Mouse (Mus musculus) midbrain, embryonic 12.5 days (tissue): Measurements from ENCODE around the gene Edem3. TPM values are rescaled to one million over a fixed set of nuclear protein-coding genes. Genes with fewer than 3 reads are reported as not detected.
A peak's percentile ranks its signal among the peaks of the same experiment; 100 is the strongest.

ENCODE experiments used
- ATAC-seq: fragments of 200-750 bp; cut with Nextera tagmentation; 2 replicates; pipeline ENCODE4 v1.8.0; 2017; ENCODE audit warnings: low read depth, moderate TSS enrichment, moderate library complexity; ENCODE audit not compliant: low FRiP score
- H3K27ac ChIP-seq: fragments of 300-500 bp; sonication (generic); replicated peaks from 2 replicates; pipeline ENCODE4 v1.5.1; 2016; ENCODE audit warnings: mild to moderate bottlenecking
- H3K27me3 ChIP-seq: fragments of 300-500 bp; sonication (generic); 2 replicates; pipeline ENCODE4 v1.6.1; 2016; ENCODE audit warnings: mild to moderate bottlenecking
- H3K36me3 ChIP-seq: fragments of 300-500 bp; sonication (generic); 2 replicates; pipeline ENCODE4 v1.6.1; 2016
- H3K4me1 ChIP-seq: fragments of 300-500 bp; sonication (generic); 2 replicates; pipeline ENCODE4 v1.6.1; 2016
- H3K4me2 ChIP-seq: fragments of 300-500 bp; sonication (generic); replicated peaks from 2 replicates; pipeline ENCODE4 v1.6.1; 2016; ENCODE audit warnings: mild to moderate bottlenecking, moderate library complexity
- H3K4me3 ChIP-seq: fragments of 300-500 bp; sonication (generic); 2 replicates; pipeline ENCODE4 v1.5.1; 2016; ENCODE audit warnings: mild to moderate bottlenecking
- H3K9ac ChIP-seq: fragments of 300-500 bp; sonication (generic); replicated peaks from 2 replicates; pipeline ENCODE4 v1.6.1; 2016; ENCODE audit warnings: mild to moderate bottlenecking, moderate library complexity
- H3K9me3 ChIP-seq: fragments of 300-500 bp; sonication (generic); 2 replicates; pipeline ENCODE4 v1.6.1; 2016; ENCODE audit warnings: mild to moderate bottlenecking
- WGBS: fragments of 180-500 bp; shearing (Covaris S2); methylation state at CpG from one replicate; pipeline ENCODE4 v1.1.7; 2016; 5-methylcytosine and 5-hydroxymethylcytosine counted together
- polyA plus RNA-seq: library from polyadenylated mRNA; unstranded; fragments of >200 nt; fragmentation: Nextera tagmentation; extraction: Ambion mirVana; gene quantifications from 2 replicates; pipeline ENCODE4 v1.2.1, GENCODE M21; 2016

The Edem3 gene
- polyA plus RNA-seq, 1 experiment from 2014 or later, result 26.6 TPM

GRCm38 (mm10) chr1:151754028-151754489, 1.1 kb upstream of the Edem3 start:
- no peaks in the 10 kb centered on the region for H3K36me3 ChIP-seq
- H3K27ac ChIP-seq, result no peak overlapping the region
- WGBS, result 76% methylated on average over 10 of the region's 10 CpGs
- peaks cover 19% of the 10 kb centered on the region for H3K4me1 ChIP-seq
- H3K4me3 ChIP-seq, result peak overlapping the region; percentile 93; the same call in 1 of the 2 replicates
- no peak for ATAC-seq
- H3K9me3 ChIP-seq, result no peaks in the 10 kb centered on the region
- H3K9ac ChIP-seq, result 0 out of 2 replicates have a peak overlapping the region, but pooled peaks have one; percentile 82
- H3K4me2 ChIP-seq, result peak overlapping the region; percentile 56
- H3K27me3 ChIP-seq, result no peaks in the 10 kb centered on the region

GRCm38 (mm10) chr1:151755660-151756424, 671 bp downstream of the Edem3 start:
- WGBS, result 7% methylated on average over 36 of the region's 36 CpGs
- peak overlapping the region; percentile 93 for H3K4me3 ChIP-seq
- H3K27ac ChIP-seq, result peak overlapping the region; percentile 91
- H3K4me2 ChIP-seq, result peak overlapping the region; percentile 97
- no peaks in the 10 kb centered on the region for H3K36me3 ChIP-seq
- H3K4me1 ChIP-seq, result peaks cover 19% of the 10 kb centered on the region
- ATAC-seq, result no peak
- peak overlapping the region; percentile 82 for H3K9ac ChIP-seq
- H3K27me3 ChIP-seq, result no peaks in the 10 kb centered on the region
- H3K9me3 ChIP-seq, result no peaks in the 10 kb centered on the region

GRCm38 (mm10) chr1:151756425-151756728, 1.2 kb downstream of the Edem3 start:
- no peaks in the 10 kb centered on the region for H3K27me3 ChIP-seq
- H3K4me3 ChIP-seq, result peak overlapping the region; percentile 93
- H3K36me3 ChIP-seq, result 0 out of 2 replicates have a peak, but pooled peaks cover 5% of the 10 kb centered on the region
- no peak for ATAC-seq
- peak overlapping the region; percentile 97 for H3K4me2 ChIP-seq
- WGBS, result 31% methylated on average over 1 of the region's 1 CpGs
- no peak overlapping the region for H3K27ac ChIP-seq
- H3K9me3 ChIP-seq, result no peaks in the 10 kb centered on the region
- peak overlapping the region; percentile 82; the same call in 1 of the 2 replicates for H3K9ac ChIP-seq
- H3K4me1 ChIP-seq, result peaks cover 19% of the 10 kb centered on the region

GRCm38 (mm10) chr1:151758301-151758700, 3.1 kb downstream of the Edem3 start:
- H3K9me3 ChIP-seq, result no peaks in the 10 kb centered on the region
- H3K27ac ChIP-seq, result no peak overlapping the region
- 92% methylated on average over 6 of the region's 6 CpGs for WGBS
- no peak overlapping the region for H3K9ac ChIP-seq
- no peak for ATAC-seq
- H3K4me2 ChIP-seq, result no peak overlapping the region
- H3K27me3 ChIP-seq, result no peaks in the 10 kb centered on the region
- peaks cover 19% of the 10 kb centered on the region for H3K4me1 ChIP-seq
- no peak overlapping the region for H3K4me3 ChIP-seq
- H3K36me3 ChIP-seq, result 0 out of 2 replicates have a peak, but pooled peaks cover 6% of the 10 kb centered on the region

- H3K9ac ChIP-seq, result no peak overlapping the region
- no peak for ATAC-seq
- H3K9me3 ChIP-seq, result no peaks in the 10 kb centered on the region
- no peaks in the 10 kb centered on the region for H3K27me3 ChIP-seq
- H3K4me3 ChIP-seq, result no peak overlapping the region
- 84% methylated on average over 2 of the region's 2 CpGs for WGBS
- H3K4me2 ChIP-seq, result no peak overlapping the region
- 0 out of 2 replicates have a peak, but pooled peaks cover 6% of the 10 kb centered on the region for H3K36me3 ChIP-seq
- H3K4me1 ChIP-seq, result peaks cover 19% of the 10 kb centered on the region
- no peak overlapping the region for H3K27ac ChIP-seq
Observed at GRCm38 (mm10) chr1:151758991-151759390, 3.8 kb downstream of the Edem3 start.

- H3K27me3 ChIP-seq, result no peaks in the 10 kb centered on the region
- 81% methylated on average over 3 of the region's 3 CpGs for WGBS
- no peaks in the 10 kb centered on the region for H3K9me3 ChIP-seq
- H3K4me2 ChIP-seq, result no peak overlapping the region
- no peak for ATAC-seq
- H3K4me3 ChIP-seq, result no peak overlapping the region
- H3K9ac ChIP-seq, result no peak overlapping the region
- H3K27ac ChIP-seq, result no peak overlapping the region
- H3K4me1 ChIP-seq, result no peaks in the 10 kb centered on the region
- 0 out of 2 replicates have a peak, but pooled peaks cover 6% of the 10 kb centered on the region for H3K36me3 ChIP-seq
Observed at GRCm38 (mm10) chr1:151764236-151764635, 9.1 kb downstream of the Edem3 start.

- WGBS, result 85% methylated on average over 2 of the region's 2 CpGs
- H3K4me2 ChIP-seq, result no peak overlapping the region
- no peak overlapping the region for H3K4me3 ChIP-seq
- 0 out of 2 replicates have a peak, but pooled peaks cover 3% of the 10 kb centered on the region for H3K4me1 ChIP-seq
- H3K36me3 ChIP-seq, result peaks cover 10% of the 10 kb centered on the region; the same call in 1 of the 2 replicates
- H3K27ac ChIP-seq, result no peak overlapping the region
- H3K9me3 ChIP-seq, result no peaks in the 10 kb centered on the region
- no peak overlapping the region for H3K9ac ChIP-seq
- H3K27me3 ChIP-seq, result no peaks in the 10 kb centered on the region
- no peak for ATAC-seq
Observed at GRCm38 (mm10) chr1:151766166-151766565, 11.0 kb downstream of the Edem3 start.

- no peak for ATAC-seq
- H3K27me3 ChIP-seq, result no peaks in the 10 kb centered on the region
- 84% methylated on average over 3 of the region's 3 CpGs for WGBS
Observed at GRCm38 (mm10) chr1:151766976-151767654, 11.9 kb downstream of the Edem3 start.

GRCm38 (mm10) chr1:151769200-151769913, 14.2 kb downstream of the Edem3 start:
- Histone ChIP-seq H3K36me3 (peaks cover 14% of the 10 kb centered on the region), H3K9ac (no peak overlapping the region), H3K9me3 (no peaks in the 10 kb centered on the region), H3K4me2 (no peak overlapping the region), H3K4me3 (no peak overlapping the region), H3K4me1 (0 out of 2 replicates have a peak, but pooled peaks cover 3% of the 10 kb centered on the region), H3K27ac (no peak overlapping the region), H3K27me3 (no peaks in the 10 kb centered on the region)
- WGBS, result 52% methylated on average over 3 of the region's 3 CpGs
- no peak for ATAC-seq

More at GRCm38 (mm10) chr1:151766976-151767654, 11.9 kb downstream of the Edem3 start:
- H3K4me2 ChIP-seq, result no peak overlapping the region
- no peaks in the 10 kb centered on the region for H3K9me3 ChIP-seq
- H3K27ac ChIP-seq, result no peak overlapping the region
- no peak overlapping the region for H3K9ac ChIP-seq
- peaks cover 8% of the 10 kb centered on the region; the same call in 1 of the 2 replicates for H3K36me3 ChIP-seq
- H3K4me3 ChIP-seq, result no peak overlapping the region
- H3K4me1 ChIP-seq, result 0 out of 2 replicates have a peak, but pooled peaks cover 3% of the 10 kb centered on the region

GRCm38 (mm10) chr1:151777616-151778015, 22.4 kb downstream of the Edem3 start:
- Histone ChIP-seq H3K36me3 (peaks cover 45% of the 10 kb centered on the region), H3K27ac (no peak overlapping the region)

GRCm38 (mm10) chr1:151778592-151778991, 23.4 kb downstream of the Edem3 start:
- Histone ChIP-seq H3K9me3 (no peaks in the 10 kb centered on the region), H3K27me3 (no peaks in the 10 kb centered on the region), H3K4me2 (no peak overlapping the region), H3K9ac (no peak overlapping the region), H3K36me3 (peaks cover 44% of the 10 kb centered on the region), H3K4me3 (no peak overlapping the region), H3K27ac (no peak overlapping the region), H3K4me1 (no peaks in the 10 kb centered on the region)
- WGBS, result 28% methylated on average over 1 of the region's 1 CpGs
- ATAC-seq, result no peak

More at GRCm38 (mm10) chr1:151777616-151778015, 22.4 kb downstream of the Edem3 start:
- 95% methylated on average over 2 of the region's 2 CpGs for WGBS
- Histone ChIP-seq H3K9ac (no peak overlapping the region), H3K4me3 (no peak overlapping the region), H3K4me2 (no peak overlapping the region), H3K27me3 (no peaks in the 10 kb centered on the region), H3K4me1 (no peaks in the 10 kb centered on the region), H3K9me3 (no peaks in the 10 kb centered on the region)
- ATAC-seq, result no peak
